Mouse (Mus musculus): ENCODE data around the gene Jak2.

- TF ChIP-seq POLR2A (IDR thresholded peaks at IDR 0.05; ENCODE audit: low read depth, low read length) (no peak), CTCF (IDR thresholded peaks at IDR 0.05; ENCODE audit: borderline replicate concordance, insufficient read depth, low read length) (no peak)
Measured at GRCm38 (mm10) chr19:29276414-29276813, 24.8 kb downstream of the Jak2 start.
